Mouse (Mus musculus): ENCODE data around the gene Clcn7. TPM values are rescaled to one million over a fixed set of nuclear protein-coding genes. Genes with fewer than 3 reads are reported as not detected.
A peak's percentile ranks its signal among the peaks of the same experiment; 100 is the strongest.

The Clcn7 gene
- polyA plus RNA-seq, 1 experiment from 2014 or later: 20.4 TPM

- peak within 1 kb of the TSS; percentile 80 for H3K27ac ChIP-seq (ENCODE audit: low read depth, low read length)
- H3K4me2 ChIP-seq: peak within 1 kb of the TSS; percentile 99
- peak within 1 kb of the TSS; percentile 96 for H3K9ac ChIP-seq (ENCODE audit: low read length)
- H3K36me3 ChIP-seq (ENCODE audit: control insufficient read depth, insufficient read depth, low read length): no peaks in the 10 kb centered on the region
- under 1% methylated on average over 50 of the region's 50 CpGs for WGBS
- ATAC-seq (ENCODE audit: low FRiP score): peak; percentile 85
- DNase-seq (ENCODE audit: low spot score, missing footprints): peak; percentile 100
- H3K4me1 ChIP-seq (ENCODE audit: control insufficient read depth, insufficient read depth, low read length): peaks cover 17% of the 10 kb centered on the region
- H3K27me3 ChIP-seq (ENCODE audit: control insufficient read depth, insufficient read depth, low read length): no peaks in the 10 kb centered on the region
- H3K4me3 ChIP-seq (ENCODE audit: low read depth, low read length): peak within 1 kb of the TSS; percentile 95
- no peaks in the 10 kb centered on the region for H3K9me3 ChIP-seq (ENCODE audit: control insufficient read depth, low read length)
Observed at GRCm38 (mm10) chr17:25184129-25184691, 51.0 kb downstream of the Clcn7 start, which contains the start of gene BC003965. Gene BC003965 (plus strand): TSS chr17:25184554.

- Histone ChIP-seq H3K4me3 (ENCODE audit: low read depth, low read length) (peak overlapping the region; percentile 95), H3K27me3 (ENCODE audit: control insufficient read depth, insufficient read depth, low read length) (no peaks in the 10 kb centered on the region), H3K27ac (ENCODE audit: low read depth, low read length) (no peak overlapping the region), H3K4me1 (ENCODE audit: control insufficient read depth, insufficient read depth, low read length) (peaks cover 21% of the 10 kb centered on the region), H3K9ac (ENCODE audit: low read length) (peak overlapping the region; percentile 79), H3K9me3 (ENCODE audit: control insufficient read depth, low read length) (no peaks in the 10 kb centered on the region), H3K36me3 (ENCODE audit: control insufficient read depth, insufficient read depth, low read length) (no peaks in the 10 kb centered on the region), H3K4me2 (peak overlapping the region; percentile 99)
- ATAC-seq (ENCODE audit: low FRiP score) (peak; percentile 19; the same call in 1 of the 2 replicates), DNase-seq (ENCODE audit: low spot score, missing footprints) (no peak)
- WGBS: 10% methylated on average over 17 of the region's 17 CpGs
Observed at GRCm38 (mm10) chr17:25184961-25185360, 51.8 kb downstream of the Clcn7 start.

- no peaks in the 10 kb centered on the region for H3K9me3 ChIP-seq (ENCODE audit: control insufficient read depth, low read length)
- H3K4me2 ChIP-seq: peak overlapping the region; percentile 80
- H3K9ac ChIP-seq (ENCODE audit: low read length): peak overlapping the region; percentile 86
- no peaks in the 10 kb centered on the region for H3K27me3 ChIP-seq (ENCODE audit: control insufficient read depth, insufficient read depth, low read length)
- DNase-seq (ENCODE audit: low spot score, missing footprints): peak; percentile 85
- ATAC-seq (ENCODE audit: low FRiP score): no peak
- H3K27ac ChIP-seq (ENCODE audit: low read depth, low read length): peak overlapping the region; percentile 30; the same call in 1 of the 2 replicates
- WGBS: 7% methylated on average over 11 of the region's 11 CpGs
- H3K4me3 ChIP-seq (ENCODE audit: low read depth, low read length): peak overlapping the region; percentile 98
- no peaks in the 10 kb centered on the region for H3K36me3 ChIP-seq (ENCODE audit: control insufficient read depth, insufficient read depth, low read length)
- H3K4me1 ChIP-seq (ENCODE audit: control insufficient read depth, insufficient read depth, low read length): peaks cover 21% of the 10 kb centered on the region
Observed at GRCm38 (mm10) chr17:25187784-25188149, 54.6 kb downstream of the Clcn7 start.

- peak; percentile 93 for DNase-seq (ENCODE audit: low spot score, missing footprints)
- Histone ChIP-seq H3K9ac (ENCODE audit: low read length) (peak within 1 kb of the TSS; percentile 86), H3K4me3 (ENCODE audit: low read depth, low read length) (peak within 1 kb of the TSS; percentile 98), H3K4me1 (ENCODE audit: control insufficient read depth, insufficient read depth, low read length) (peaks cover 21% of the 10 kb centered on the region), H3K36me3 (ENCODE audit: control insufficient read depth, insufficient read depth, low read length) (no peaks in the 10 kb centered on the region), H3K4me2 (peak within 1 kb of the TSS; percentile 80), H3K27me3 (ENCODE audit: control insufficient read depth, insufficient read depth, low read length) (no peaks in the 10 kb centered on the region), H3K9me3 (ENCODE audit: control insufficient read depth, low read length) (no peaks in the 10 kb centered on the region), H3K27ac (ENCODE audit: low read depth, low read length) (peak within 1 kb of the TSS; percentile 30; the same call in 1 of the 2 replicates)
- under 1% methylated on average over 99 of the region's 104 CpGs for WGBS
- peak; percentile 63 for ATAC-seq (ENCODE audit: low FRiP score)
Observed at GRCm38 (mm10) chr17:25188150-25189031, 55.2 kb downstream of the Clcn7 start, which contains the start of gene Unkl. Gene Unkl (plus strand): TSS chr17:25188397.

- Histone ChIP-seq H3K4me3 (ENCODE audit: low read depth, low read length) (peak overlapping the region; percentile 98), H3K9ac (ENCODE audit: low read length) (peak overlapping the region; percentile 86), H3K27ac (ENCODE audit: low read depth, low read length) (no peak overlapping the region), H3K27me3 (ENCODE audit: control insufficient read depth, insufficient read depth, low read length) (no peaks in the 10 kb centered on the region), H3K4me1 (ENCODE audit: control insufficient read depth, insufficient read depth, low read length) (peaks cover 21% of the 10 kb centered on the region), H3K4me2 (peak overlapping the region; percentile 80), H3K9me3 (ENCODE audit: control insufficient read depth, low read length) (no peaks in the 10 kb centered on the region), H3K36me3 (ENCODE audit: control insufficient read depth, insufficient read depth, low read length) (no peaks in the 10 kb centered on the region)
- DNase-seq (ENCODE audit: low spot score, missing footprints) (no peak), ATAC-seq (ENCODE audit: low FRiP score) (no peak; the same call in 1 of the 2 replicates)
- 8% methylated on average over 16 of the region's 16 CpGs for WGBS
Observed at GRCm38 (mm10) chr17:25189091-25189490, 55.9 kb downstream of the Clcn7 start.

GRCm38 (mm10) chr17:25202401-25202800, 69.2 kb downstream of the Clcn7 start:
- 93% methylated on average over 4 of the region's 4 CpGs for WGBS
- H3K27ac ChIP-seq (ENCODE audit: low read depth, low read length): no peak overlapping the region
- no peaks in the 10 kb centered on the region for H3K9me3 ChIP-seq (ENCODE audit: control insufficient read depth, low read length)
- H3K9ac ChIP-seq (ENCODE audit: low read length): no peak overlapping the region
- no peaks in the 10 kb centered on the region for H3K4me1 ChIP-seq (ENCODE audit: control insufficient read depth, insufficient read depth, low read length)
- no peak overlapping the region for H3K4me3 ChIP-seq (ENCODE audit: low read depth, low read length)
- H3K27me3 ChIP-seq (ENCODE audit: control insufficient read depth, insufficient read depth, low read length): no peaks in the 10 kb centered on the region
- peaks cover 6% of the 10 kb centered on the region for H3K36me3 ChIP-seq (ENCODE audit: control insufficient read depth, insufficient read depth, low read length)
- no peak for DNase-seq (ENCODE audit: low spot score, missing footprints)
- ATAC-seq (ENCODE audit: low FRiP score): no peak
- no peak overlapping the region for H3K4me2 ChIP-seq

GRCm38 (mm10) chr17:25210006-25210405, 76.8 kb downstream of the Clcn7 start:
- no peaks in the 10 kb centered on the region for H3K27me3 ChIP-seq (ENCODE audit: control insufficient read depth, insufficient read depth, low read length)
- ATAC-seq (ENCODE audit: low FRiP score) (no peak), DNase-seq (ENCODE audit: low spot score, missing footprints) (no peak)
- H3K4me2 ChIP-seq: no peak overlapping the region
- no peaks in the 10 kb centered on the region for H3K4me1 ChIP-seq (ENCODE audit: control insufficient read depth, insufficient read depth, low read length)
- 90% methylated on average over 4 of the region's 4 CpGs for WGBS
- H3K9ac ChIP-seq (ENCODE audit: low read length): no peak overlapping the region
- H3K9me3 ChIP-seq (ENCODE audit: control insufficient read depth, low read length): no peaks in the 10 kb centered on the region
- H3K27ac ChIP-seq (ENCODE audit: low read depth, low read length): no peak overlapping the region
- no peak overlapping the region for H3K4me3 ChIP-seq (ENCODE audit: low read depth, low read length)
- H3K36me3 ChIP-seq (ENCODE audit: control insufficient read depth, insufficient read depth, low read length): peaks cover 6% of the 10 kb centered on the region; the same call in 1 of the 2 replicates

GRCm38 (mm10) chr17:25210680-25211466, 77.7 kb downstream of the Clcn7 start:
- no peaks in the 10 kb centered on the region for H3K4me1 ChIP-seq (ENCODE audit: control insufficient read depth, insufficient read depth, low read length)
- DNase-seq (ENCODE audit: low spot score, missing footprints) (no peak), ATAC-seq (ENCODE audit: low FRiP score) (no peak)
- no peak overlapping the region for H3K4me3 ChIP-seq (ENCODE audit: low read depth, low read length)
- no peak overlapping the region for H3K27ac ChIP-seq (ENCODE audit: low read depth, low read length)
- 89% methylated on average over 15 of the region's 15 CpGs for WGBS
- no peaks in the 10 kb centered on the region for H3K27me3 ChIP-seq (ENCODE audit: control insufficient read depth, insufficient read depth, low read length)
- peaks cover 6% of the 10 kb centered on the region; the same call in 1 of the 2 replicates for H3K36me3 ChIP-seq (ENCODE audit: control insufficient read depth, insufficient read depth, low read length)
- no peaks in the 10 kb centered on the region for H3K9me3 ChIP-seq (ENCODE audit: control insufficient read depth, low read length)
- no peak overlapping the region for H3K4me2 ChIP-seq
- H3K9ac ChIP-seq (ENCODE audit: low read length): no peak overlapping the region
